Mouse (Mus musculus): ENCODE data around the gene Egf.
"Not testable (repeated sequence)": the region's sequence is repeated elsewhere in the genome, so short reads cannot be mapped to it uniquely, and the experiment has no call there.

Egf gene

GRCm38 (mm10) chr3:129754650-129755604 lies at the start of gene Egf:
Gene Egf, minus strand, starts transcription at chr3:129755316.
- DNase-seq (ENCODE audit: low spot score): no peak

GRCm38 (mm10) chr3:129803765-129804164 lies 48.6 kb upstream of the Egf start, which contains the start of gene Lrit3:
Gene Lrit3, minus strand, starts transcription at chr3:129804030.
- no peak for DNase-seq (ENCODE audit: low spot score)

DNA sequence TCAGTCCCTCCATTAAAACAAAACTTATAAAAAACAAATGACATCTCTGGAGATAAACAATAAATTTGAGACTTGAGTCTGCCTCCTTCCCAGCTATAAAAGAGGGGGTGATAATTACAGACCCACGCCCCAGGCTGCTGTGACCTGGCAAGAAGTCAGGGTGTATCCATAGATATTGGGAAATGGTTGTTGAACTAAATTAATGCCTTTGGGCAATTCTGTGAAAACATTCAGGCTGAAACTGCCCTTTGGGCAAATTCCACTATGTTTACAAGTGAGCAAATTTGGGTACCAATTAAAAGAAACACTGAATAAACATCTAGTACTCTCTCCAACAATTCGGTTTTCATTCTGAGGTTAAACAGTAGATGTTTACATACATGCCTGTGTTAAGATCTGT lies 43.9 kb upstream of the Egf start:
- no peak for DNase-seq (ENCODE audit: low spot score)

DNA sequence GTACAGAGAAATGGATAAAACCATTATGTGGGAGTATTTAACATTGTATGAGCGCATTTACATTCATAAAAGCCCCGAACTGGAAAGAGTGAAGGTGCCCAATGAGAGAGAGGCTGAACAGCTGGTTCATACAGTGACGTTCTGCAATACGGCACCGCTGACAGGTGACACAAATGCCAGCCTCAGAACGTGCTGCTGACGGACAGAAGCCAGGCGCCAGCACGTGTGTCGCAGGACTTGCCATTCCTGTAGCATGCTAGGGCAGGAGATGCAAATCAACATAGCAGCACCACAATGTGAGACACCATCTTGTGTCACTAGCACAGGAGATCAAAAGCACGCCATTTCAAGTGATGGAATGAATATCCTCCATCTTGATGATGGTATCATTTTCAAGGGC lies 43.4 kb upstream of the Egf start:
- DNase-seq (ENCODE audit: low spot score): no peak

GRCm38 (mm10) chr3:129797341-129797740 lies 42.2 kb upstream of the Egf start:
- no peak for DNase-seq (ENCODE audit: low spot score)

- DNase-seq (ENCODE audit: low spot score): no peak
Observed at GRCm38 (mm10) chr3:129793801-129794200, 38.7 kb upstream of the Egf start.

- no peak for DNase-seq (ENCODE audit: low spot score)
Observed at GRCm38 (mm10) chr3:129782746-129783145, 27.6 kb upstream of the Egf start.

GRCm38 (mm10) chr3:129781435-129781834 lies 26.3 kb upstream of the Egf start:
- DNase-seq (ENCODE audit: low spot score): no peak

- DNase-seq (ENCODE audit: low spot score): no peak
Observed at GRCm38 (mm10) chr3:129771210-129771609, 16.1 kb upstream of the Egf start.

- DNase-seq (ENCODE audit: low spot score): no peak
Observed at GRCm38 (mm10) chr3:129766971-129767794, 12.1 kb upstream of the Egf start.

GRCm38 (mm10) chr3:129766106-129766505 lies 11.0 kb upstream of the Egf start:
- DNase-seq (ENCODE audit: low spot score): no peak

- DNase-seq (ENCODE audit: low spot score): not testable (repeated sequence)
Observed at GRCm38 (mm10) chr3:129757599-129757998, 2.5 kb upstream of the Egf start.

DNA sequence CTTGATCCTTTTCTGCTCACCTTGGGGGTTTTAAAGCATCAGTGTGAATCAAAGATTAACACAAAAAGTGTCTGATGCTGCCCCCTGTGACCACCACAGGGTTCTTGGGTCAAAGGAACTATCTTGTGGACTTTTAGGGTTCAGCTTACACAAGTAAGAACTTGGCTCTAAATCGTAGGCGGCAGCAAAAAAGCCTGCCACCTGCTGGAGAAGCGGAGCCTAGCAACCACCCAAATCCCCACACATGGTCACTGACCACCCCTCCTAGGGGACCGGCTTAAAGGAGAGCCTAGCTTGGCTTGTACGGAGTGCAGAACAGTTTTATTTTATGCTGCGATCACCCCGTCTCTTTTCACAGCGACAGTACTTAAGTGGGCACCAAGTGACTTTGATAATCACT lies 10.3 kb downstream of the Egf start:
- DNase-seq (ENCODE audit: low spot score): no peak

GRCm38 (mm10) chr3:129742781-129743180 lies 12.3 kb downstream of the Egf start:
- no peak for DNase-seq (ENCODE audit: low spot score)

DNA sequence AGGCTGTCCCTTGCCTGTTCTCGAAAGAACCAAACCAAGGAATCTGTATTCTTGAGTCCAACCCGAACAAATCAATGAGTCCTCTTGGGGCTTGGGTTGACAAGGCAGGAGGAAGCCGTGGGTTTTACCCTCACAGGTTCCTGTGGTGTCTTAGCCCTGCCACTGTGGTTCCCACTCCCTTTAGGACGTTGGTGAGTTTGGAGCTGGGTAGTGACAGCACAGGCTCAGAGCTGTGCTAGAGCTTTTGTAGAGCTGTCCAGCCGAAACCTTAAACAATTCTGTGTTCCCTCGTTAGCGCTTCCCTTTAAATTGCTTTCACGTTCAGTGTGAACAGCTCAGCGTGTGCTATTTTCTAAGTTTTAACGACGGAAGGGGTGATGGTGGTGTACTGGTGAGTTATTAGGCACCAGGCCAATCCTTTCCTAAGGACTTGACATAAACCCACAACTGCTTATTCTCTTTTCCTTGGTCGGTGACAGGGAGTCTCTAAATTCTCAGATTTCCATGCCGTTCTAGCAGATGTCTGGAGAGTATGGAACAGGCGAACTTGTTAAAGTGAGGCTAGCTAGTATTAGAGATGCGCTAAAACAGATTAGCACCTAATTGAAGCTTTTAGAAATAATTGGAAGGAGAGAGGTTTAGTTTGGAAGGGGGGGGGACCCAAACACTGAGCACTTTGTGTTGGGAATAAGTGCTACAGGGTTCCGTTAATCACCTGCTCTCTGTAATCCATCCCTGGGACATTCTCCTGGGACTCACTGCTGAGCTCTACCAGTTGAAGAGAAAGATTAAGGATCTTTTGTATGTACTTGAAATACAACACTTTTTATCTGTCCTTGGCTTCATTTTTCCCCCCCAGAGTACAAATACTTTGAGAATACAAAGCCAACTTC lies 16.6 kb downstream of the Egf start:
- DNase-seq (ENCODE audit: low spot score): no peak

DNA sequence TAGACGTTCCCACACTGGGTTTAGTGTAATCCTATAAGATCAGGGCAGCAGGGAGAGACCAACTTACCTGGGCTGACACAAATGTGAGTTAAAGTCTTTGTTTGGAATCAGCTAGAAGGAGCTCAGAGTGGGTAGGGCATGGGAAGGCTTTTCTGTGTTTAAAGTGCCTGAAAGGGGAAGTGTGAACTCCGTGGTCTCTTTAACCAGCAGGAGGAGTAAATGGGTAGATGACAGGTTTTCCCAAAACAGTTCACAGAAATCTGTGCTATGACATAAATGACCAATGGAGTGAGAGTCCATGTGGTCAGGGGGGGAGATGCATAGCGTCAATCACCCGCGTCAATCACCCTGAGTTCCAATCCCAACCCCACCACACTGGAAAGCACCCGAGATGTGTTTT lies 23.5 kb downstream of the Egf start:
- no peak for DNase-seq (ENCODE audit: low spot score)

GRCm38 (mm10) chr3:129730426-129730825 lies 24.7 kb downstream of the Egf start:
- DNase-seq (ENCODE audit: low spot score): peak; percentile 58

DNA sequence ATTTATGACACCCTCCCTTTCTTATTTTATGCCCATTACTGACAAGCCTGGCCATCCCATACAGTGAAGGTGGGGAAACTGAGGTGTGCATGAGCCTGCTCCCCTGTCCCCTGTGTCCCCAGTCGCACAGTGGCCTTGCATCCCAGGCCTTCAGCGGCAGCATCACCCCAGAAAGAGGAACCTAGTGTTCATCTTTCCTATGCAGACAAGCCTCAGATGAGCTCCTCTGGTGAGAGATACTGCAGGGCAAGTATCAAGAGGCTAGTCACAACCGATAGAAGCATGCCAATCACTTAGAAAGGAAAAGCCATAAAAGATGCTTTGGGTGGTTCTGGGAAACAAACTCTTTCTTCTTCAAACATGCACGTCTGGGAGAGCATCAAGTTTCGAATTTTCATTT lies 25.2 kb downstream of the Egf start:
- no peak for DNase-seq (ENCODE audit: low spot score)

DNA sequence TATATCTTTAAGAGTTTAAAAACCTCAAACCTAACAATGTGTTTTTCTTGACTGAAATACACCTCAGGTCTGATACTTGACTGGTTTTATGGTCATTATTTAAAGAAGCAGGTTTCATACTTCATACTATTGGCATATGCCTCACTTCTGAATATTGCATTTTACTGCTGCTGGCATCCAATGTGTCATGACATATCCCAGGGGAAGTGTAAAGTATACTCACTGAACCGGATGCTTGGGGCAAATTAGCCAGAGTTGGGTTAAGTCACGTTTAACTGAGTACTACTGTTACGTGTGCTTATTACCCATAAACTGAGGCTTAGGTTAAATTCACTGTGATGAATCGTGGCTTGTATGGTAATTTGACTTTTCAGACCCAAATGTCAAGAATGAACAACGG lies 29.5 kb downstream of the Egf start:
- DNase-seq (ENCODE audit: low spot score): no peak

GRCm38 (mm10) chr3:129724961-129725501 lies 30.1 kb downstream of the Egf start:
- DNase-seq (ENCODE audit: low spot score): peak; percentile 99

GRCm38 (mm10) chr3:129724505-129724904 lies 30.6 kb downstream of the Egf start:
- no peak for DNase-seq (ENCODE audit: low spot score)

- no peak for DNase-seq (ENCODE audit: low spot score)
Observed at GRCm38 (mm10) chr3:129723311-129723710, 31.8 kb downstream of the Egf start.

Data from embryo, embryonic 10 days (tissue).